Mouse (Mus musculus): ENCODE results near the gene Zmym1.

DNA sequence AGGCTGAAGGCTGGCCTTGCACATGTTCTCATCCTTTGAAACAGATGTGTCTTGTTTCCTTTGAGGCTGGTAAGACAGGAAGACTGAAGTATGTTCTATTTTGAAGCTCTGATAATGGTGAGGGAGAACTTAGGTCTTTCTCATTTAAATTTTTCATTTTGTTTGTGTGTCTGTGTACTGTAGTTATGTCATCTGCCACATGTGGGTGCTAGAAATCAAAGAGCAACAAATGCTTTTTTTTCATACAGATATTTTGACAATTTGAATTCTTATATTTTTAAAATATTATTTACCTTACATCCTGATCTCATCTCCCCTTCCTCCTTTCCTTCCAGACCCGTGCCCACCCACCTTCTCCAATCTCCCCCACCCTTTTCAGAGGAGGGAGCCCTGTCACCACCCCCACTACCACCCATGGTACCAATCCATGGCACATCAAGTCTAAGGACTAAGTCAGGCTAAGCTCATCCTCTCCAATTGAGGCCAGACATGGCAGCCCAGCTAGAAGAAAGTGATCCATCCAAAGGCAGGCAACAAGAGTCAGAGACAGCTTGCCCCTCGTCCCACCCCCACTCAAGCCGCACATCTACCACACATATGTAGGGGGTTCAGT lies 21.0 kb downstream of the Zmym1 start:
- no peak for TF ChIP-seq GATA1 (IDR thresholded peaks at IDR 0.05; ENCODE audit: borderline replicate concordance, low read length)
- TF ChIP-seq FLI1 (IDR thresholded peaks at IDR 0.05; ENCODE audit: low read length), result no peak
